Mouse (Mus musculus) megakaryocyte, embryonic 14.5 days (primary cell): ENCODE data around the gene Med8.

Source experiments
- FLI1 ChIP-seq: IDR thresholded peaks from 2 replicates; pipeline ENCODE4 v1.6.1; 2012; ENCODE audit warnings: low read length, inconsistent platforms, mixed read lengths
- GATA1 ChIP-seq: IDR thresholded peaks from 3 replicates; pipeline ENCODE4 v1.6.1; 2012; ENCODE audit warnings: mixed read lengths, low read length, inconsistent platforms, borderline replicate concordance

- TF ChIP-seq GATA1 (no peak), FLI1 (no peak)
Observed at GRCm38 (mm10) chr4:118359896-118360720, 49.0 kb upstream of the Med8 start.
